Mouse (Mus musculus) stomach, postnatal 0 days (tissue): ENCODE measurements at regions not wholly inside any gene's neighbourhood (a gene's known extent, or its start where the extent isn't known, plus 50 kb on each side); places are given as distances from the start of the nearest gene placed in this dataset.

ENCODE experiments used
- ATAC-seq: fragments of 200-750 bp; cut with Nextera tagmentation; 2 replicates; pipeline ENCODE4 v1.8.0; 2017; ENCODE audit not compliant: low FRiP score, low TSS enrichment
- DNase-seq: peaks from one replicate; pipeline ENCODE4 v3.0.0-alpha.2; 2016; ENCODE audit warnings: low spot score
- H3K27ac ChIP-seq: fragments of 300-500 bp; sonication (generic); replicated peaks from 2 replicates; pipeline ENCODE4 v1.5.1; 2014; ENCODE audit warnings: mild to moderate bottlenecking, control low read depth
- H3K27me3 ChIP-seq: fragments of 300-500 bp; sonication (generic); 2 replicates; pipeline ENCODE4 v1.6.1; 2014; ENCODE audit warnings: low read length; ENCODE audit not compliant: control insufficient read depth, insufficient read depth
- H3K36me3 ChIP-seq: fragments of 300-500 bp; sonication (generic); 2 replicates; pipeline ENCODE4 v1.6.1; 2014; ENCODE audit warnings: low read length, mixed read lengths; ENCODE audit not compliant: control insufficient read depth, insufficient read depth
- H3K4me1 ChIP-seq: fragments of 300-500 bp; sonication (generic); replicated peaks from 2 replicates; pipeline ENCODE4 v1.6.1; 2014; ENCODE audit warnings: antibody characterized with exemption; ENCODE audit not compliant: control insufficient read depth, insufficient read depth
- H3K4me2 ChIP-seq: fragments of 300-500 bp; sonication (generic); replicated peaks from 2 replicates; pipeline ENCODE4 v1.6.1; 2014; ENCODE audit warnings: low read depth, mild to moderate bottlenecking, control low read depth, moderate library complexity
- H3K4me3 ChIP-seq: fragments of 300-500 bp; sonication (generic); 2 replicates; pipeline ENCODE4 v1.5.1; 2014; ENCODE audit warnings: low read depth, low read length, control low read depth
- H3K9ac ChIP-seq: fragments of 300-500 bp; sonication (generic); 2 replicates; pipeline ENCODE4 v1.6.1; 2014; ENCODE audit warnings: mild to moderate bottlenecking, low read length, control low read depth, mixed read lengths
- H3K9me3 ChIP-seq: fragments of 300-500 bp; sonication (generic); 2 replicates; pipeline ENCODE4 v1.6.1; 2016; ENCODE audit warnings: low read length; ENCODE audit not compliant: control insufficient read depth
- CTCF ChIP-seq: IDR thresholded peaks from 2 replicates; pipeline ENCODE4 v1.5.1; 2016; ENCODE audit warnings: antibody characterized with exemption, low read depth, mild to moderate bottlenecking, moderate library complexity
- EP300 ChIP-seq: optimal IDR thresholded peaks from 2 replicates; pipeline ENCODE3; 2016; ENCODE audit warnings: antibody characterized with exemption
- WGBS: fragments of 180-500 bp; shearing (Covaris S2); extraction: QIAGEN DNeasy Blood & Tissue Kit; methylation state at CpG from one replicate; pipeline ENCODE4 v1.1.7; 2014; 5-methylcytosine and 5-hydroxymethylcytosine counted together

DNA sequence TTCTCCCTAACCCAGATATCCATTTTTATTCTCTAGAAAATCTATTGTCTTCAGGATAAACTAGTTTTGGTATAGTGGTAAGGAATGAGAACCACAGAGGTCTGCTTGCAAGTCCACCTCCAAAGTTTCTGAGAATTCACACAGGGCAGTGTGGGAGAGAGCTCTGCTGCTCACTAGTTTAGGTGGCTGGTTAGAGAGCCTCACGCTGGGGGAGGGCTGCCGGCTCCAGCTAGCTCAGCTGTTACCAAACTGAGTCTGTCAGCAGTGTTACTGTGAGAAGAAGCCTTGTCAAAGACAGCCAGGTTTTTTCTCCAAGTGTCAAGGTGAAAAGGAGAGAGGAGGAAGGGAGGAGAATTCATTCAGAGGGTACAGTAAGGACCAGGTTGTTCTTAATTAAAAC, 147.8 kb upstream of the Eif4g2 start:
- 73% methylated on average over 2 of the region's 2 CpGs for WGBS
- Histone ChIP-seq H3K4me1 (no peaks in the 10 kb centered on the region), H3K4me3 (no peak overlapping the region), H3K9me3 (no peaks in the 10 kb centered on the region), H3K4me2 (no peak overlapping the region), H3K27me3 (no peaks in the 10 kb centered on the region), H3K9ac (no peak overlapping the region), H3K27ac (no peak overlapping the region), H3K36me3 (no peaks in the 10 kb centered on the region)
- DNase-seq: no peak
- ATAC-seq: no peak
- TF ChIP-seq CTCF (no peak), EP300 (no peak)

DNA sequence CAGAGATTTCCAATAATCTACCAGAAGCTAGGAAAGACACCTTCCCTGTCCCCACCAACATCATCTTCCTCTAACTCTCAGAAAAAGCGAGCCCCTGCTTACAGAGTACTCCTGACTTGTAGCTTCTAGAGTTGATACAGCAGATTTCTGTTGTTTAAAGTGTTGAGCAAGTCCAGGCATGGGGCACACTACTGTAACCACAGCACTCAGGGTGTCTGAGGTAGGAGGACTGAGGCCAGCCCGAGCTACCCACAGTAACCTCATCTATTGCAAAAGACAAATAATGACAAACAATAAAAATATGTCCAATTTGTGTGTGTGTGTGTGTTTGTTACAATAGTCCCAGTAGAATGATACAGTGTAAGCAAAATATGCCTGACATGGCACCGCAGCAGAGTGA, 144.3 kb upstream of the Eif4g2 start:
- Histone ChIP-seq H3K9ac (no peak overlapping the region), H3K27ac (no peak overlapping the region), H3K9me3 (no peaks in the 10 kb centered on the region), H3K4me3 (no peak overlapping the region), H3K4me2 (no peak overlapping the region), H3K4me1 (no peaks in the 10 kb centered on the region), H3K36me3 (no peaks in the 10 kb centered on the region), H3K27me3 (no peaks in the 10 kb centered on the region)
- 46% methylated on average over 3 of the region's 3 CpGs for WGBS
- no peak for ATAC-seq
- TF ChIP-seq CTCF (no peak), EP300 (no peak)
- DNase-seq: no peak

DNA sequence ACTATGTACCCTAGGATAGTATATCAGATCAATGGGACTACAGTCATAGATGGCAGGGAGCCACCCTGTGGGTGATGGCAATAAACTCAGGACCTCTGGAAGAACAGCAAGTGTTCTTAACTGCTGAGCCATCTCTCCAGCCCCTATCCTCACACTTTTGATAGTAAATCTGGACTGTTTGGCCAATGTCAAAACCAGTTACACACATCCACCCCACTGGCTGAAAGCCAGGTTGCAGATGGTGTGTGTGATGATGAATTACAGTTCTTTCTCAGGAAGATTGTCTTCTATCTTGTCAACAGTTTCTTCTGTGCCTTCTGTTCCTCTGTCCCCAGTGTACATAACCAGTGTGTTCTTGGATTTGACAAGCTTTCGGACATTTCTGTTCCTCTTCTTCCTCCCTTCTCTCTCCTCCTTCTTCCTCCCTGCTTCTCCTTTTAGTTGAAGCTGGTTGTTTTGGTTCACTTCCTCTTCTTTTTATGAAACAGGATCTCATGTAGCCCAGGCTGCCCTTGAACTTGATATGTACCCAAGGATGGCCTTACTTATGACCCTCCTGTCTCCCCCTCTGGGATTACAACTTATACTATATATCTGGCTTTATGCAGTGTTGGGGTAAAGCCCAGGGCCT, 143.3 kb upstream of the Eif4g2 start:
- 82% methylated on average over 1 of the region's 1 CpGs for WGBS
- DNase-seq (no peak), ATAC-seq (no peak)
- H3K4me3 ChIP-seq: no peak overlapping the region
- H3K27me3 ChIP-seq: no peaks in the 10 kb centered on the region
- no peak overlapping the region for H3K27ac ChIP-seq
- H3K4me1 ChIP-seq: no peaks in the 10 kb centered on the region
- no peak overlapping the region for H3K4me2 ChIP-seq
- no peaks in the 10 kb centered on the region for H3K9me3 ChIP-seq
- no peaks in the 10 kb centered on the region for H3K36me3 ChIP-seq
- H3K9ac ChIP-seq: no peak overlapping the region
- TF ChIP-seq EP300: no peak
- no peak for TF ChIP-seq CTCF

DNA sequence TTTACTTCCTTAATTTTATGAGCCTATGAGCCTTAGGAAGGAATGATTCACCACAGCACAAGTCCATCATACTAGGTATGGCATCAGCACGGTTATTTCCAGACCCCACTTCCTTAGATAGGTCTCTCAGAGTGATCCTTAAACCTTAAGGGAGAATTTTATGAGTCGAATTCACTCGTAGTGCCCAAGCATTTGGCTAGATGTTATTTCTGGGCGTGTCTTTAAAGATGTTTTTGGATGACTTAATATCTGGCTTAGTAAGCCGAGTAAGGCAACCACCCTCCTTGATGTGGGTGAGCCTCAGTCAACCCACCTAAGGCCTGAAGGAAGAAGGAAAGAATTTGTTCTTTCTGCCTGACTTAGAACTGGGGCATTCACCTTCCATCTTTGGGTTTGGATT, 132.8 kb upstream of the Eif4g2 start:
- Histone ChIP-seq H3K27me3 (no peaks in the 10 kb centered on the region), H3K4me1 (no peaks in the 10 kb centered on the region), H3K4me2 (no peak overlapping the region), H3K27ac (no peak overlapping the region), H3K9me3 (no peaks in the 10 kb centered on the region), H3K4me3 (no peak overlapping the region), H3K36me3 (no peaks in the 10 kb centered on the region), H3K9ac (no peak overlapping the region)
- no peak for DNase-seq
- TF ChIP-seq CTCF (no peak), EP300 (no peak)
- no peak for ATAC-seq
- WGBS: 60% methylated on average over 5 of the region's 5 CpGs

DNA sequence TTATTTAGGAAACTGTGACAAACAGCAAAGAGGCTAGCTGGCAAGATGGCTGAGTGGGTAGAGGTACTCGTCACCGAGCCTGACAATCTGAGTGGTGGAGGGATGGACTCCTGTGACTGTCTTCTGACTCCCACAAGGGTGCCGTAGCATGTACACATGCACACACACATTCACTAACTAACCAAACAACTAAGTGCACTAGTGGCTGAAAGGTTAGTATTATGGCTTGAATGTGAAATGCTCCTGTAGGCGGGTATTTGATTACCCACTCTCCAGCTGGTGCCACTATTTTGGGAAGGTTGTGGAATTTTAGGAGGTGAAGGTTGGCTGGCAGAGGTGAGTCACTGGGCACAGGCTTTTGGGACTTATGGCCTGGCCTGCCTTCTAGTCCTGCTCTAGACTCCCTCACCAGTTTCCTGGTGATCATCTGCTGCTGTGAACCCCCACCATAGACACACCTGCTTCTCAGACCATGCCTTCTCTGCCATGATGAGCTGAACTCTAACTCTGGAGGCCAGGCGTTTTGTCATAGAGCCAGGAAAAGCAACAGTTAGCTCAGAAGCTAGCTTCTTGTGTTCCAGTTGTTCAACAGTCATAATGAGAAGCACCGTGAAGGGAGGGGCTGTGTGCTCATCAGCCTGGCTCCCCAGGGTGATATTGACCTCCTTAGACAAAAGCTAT, 131.5 kb upstream of the Eif4g2 start:
- Histone ChIP-seq H3K9me3 (no peaks in the 10 kb centered on the region), H3K27me3 (no peaks in the 10 kb centered on the region), H3K4me3 (no peak overlapping the region), H3K9ac (no peak overlapping the region), H3K4me1 (no peaks in the 10 kb centered on the region), H3K27ac (no peak overlapping the region), H3K4me2 (no peak overlapping the region), H3K36me3 (no peaks in the 10 kb centered on the region)
- DNase-seq (no peak), ATAC-seq (no peak)
- TF ChIP-seq EP300: no peak
- no peak for TF ChIP-seq CTCF
- WGBS: 85% methylated on average over 6 of the region's 6 CpGs

DNA sequence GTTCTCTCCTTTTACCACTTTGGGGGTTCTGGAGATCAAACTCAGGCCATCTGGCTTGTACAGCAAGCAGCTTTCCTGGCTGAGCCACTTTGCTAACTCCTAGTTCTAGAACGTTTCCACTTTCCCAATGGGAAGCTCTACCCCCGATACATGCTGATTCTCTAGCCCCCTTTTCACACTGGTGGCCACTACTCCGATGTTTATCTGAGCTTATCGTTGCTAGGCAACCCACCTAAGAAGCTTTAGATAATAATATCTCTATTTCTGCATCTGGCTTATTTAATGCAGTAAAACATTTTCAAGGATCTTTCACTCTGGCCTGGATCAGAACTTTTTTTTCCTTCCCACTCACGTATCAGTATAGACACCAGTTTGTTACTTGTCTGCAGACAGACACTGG, 129.4 kb upstream of the Eif4g2 start:
- H3K4me1 ChIP-seq: no peaks in the 10 kb centered on the region
- ATAC-seq: no peak
- H3K9me3 ChIP-seq: no peaks in the 10 kb centered on the region
- H3K9ac ChIP-seq: no peak overlapping the region
- H3K27ac ChIP-seq: no peak overlapping the region
- TF ChIP-seq EP300: no peak
- TF ChIP-seq CTCF: no peak
- no peaks in the 10 kb centered on the region for H3K36me3 ChIP-seq
- no peak overlapping the region for H3K4me2 ChIP-seq
- no peak for DNase-seq
- WGBS: 53% methylated on average over 5 of the region's 5 CpGs
- no peak overlapping the region for H3K4me3 ChIP-seq
- no peaks in the 10 kb centered on the region for H3K27me3 ChIP-seq
